11 mouse cellular contexts compared by ENCODE assay signal in the genomic region with DNA sequence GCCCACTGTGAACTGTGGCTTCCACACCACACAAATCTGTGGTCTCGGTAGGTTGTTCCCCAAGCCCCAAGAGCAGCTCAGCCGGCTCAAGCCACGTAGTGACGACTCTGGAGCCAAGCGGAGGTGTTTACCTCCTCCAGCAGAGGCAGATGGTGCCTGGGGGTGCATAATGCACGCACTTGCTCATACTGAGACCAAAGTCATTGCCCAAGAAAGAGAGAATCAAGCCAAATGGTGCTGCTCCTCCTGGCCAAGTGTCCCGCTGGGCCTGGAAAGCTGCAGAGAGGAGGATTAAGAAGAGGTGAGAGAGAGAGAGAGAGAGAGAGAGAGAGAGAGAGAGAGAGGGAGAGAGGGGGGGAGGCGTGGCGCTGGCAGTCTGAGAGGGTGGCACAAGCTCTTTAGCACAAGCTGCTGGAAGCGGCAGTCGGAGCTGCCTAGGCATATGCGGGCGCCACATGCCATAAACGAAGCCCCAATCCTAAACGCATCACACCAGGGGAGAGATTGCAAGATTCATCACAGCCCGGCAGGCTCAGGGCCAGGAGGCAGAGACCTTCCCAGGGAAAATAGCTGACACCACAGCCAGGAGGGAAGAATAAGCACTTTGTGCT.
A peak's percentile ranks its signal among the peaks of the same experiment; 100 is the strongest.
DNase-seq lines count a peak whose midpoint lies in the region; ATAC-seq and TF ChIP-seq lines count a peak whose summit lies in the region.
"Had no signal": no experiment of that assay in that cellular context is flagged by ENCODE, and none has a peak within 500 bp of the region (broad histone marks: within the 10 kb centered on the region; RNA-seq: fewer than 3 reads in every experiment).

No protein-coding gene starts in this region.

- H3K36me3 ChIP-seq in midbrain, embryonic 15.5 days (replicated peaks): no peaks in the 10 kb centered on the region
- H3K36me3 ChIP-seq: limb, embryonic 12.5 days; midbrain, embryonic 12.5 days had no signal

- H3K4me2 ChIP-seq in midbrain, embryonic 15.5 days: no peak overlapping the region
- H3K4me2 ChIP-seq: limb, embryonic 12.5 days; midbrain, embryonic 12.5 days had no signal

- peak; percentile 65 for ATAC-seq in midbrain, embryonic 15.5 days (replicated peaks)
- ATAC-seq: Patski had no signal

- no peak overlapping the region for H3K4me3 ChIP-seq in midbrain, embryonic 15.5 days
- H3K4me3 ChIP-seq: limb, embryonic 12.5 days; midbrain, embryonic 12.5 days had no signal

- peaks cover 12% of the 10 kb centered on the region for H3K4me1 ChIP-seq in midbrain, embryonic 15.5 days

- H3K27ac ChIP-seq in midbrain, embryonic 15.5 days: peak overlapping the region; percentile 48
- H3K27ac ChIP-seq: limb, embryonic 12.5 days; midbrain, embryonic 12.5 days had no signal

- TF ChIP-seq POLR2A in brain, embryonic 14.5 days (IDR thresholded peaks at IDR 0.05; ENCODE audit: borderline replicate concordance, extremely low read depth, insufficient read depth, insufficient read length, poor library complexity, severe bottlenecking): no peak

- H3K9ac ChIP-seq in midbrain, embryonic 15.5 days: no peak overlapping the region
- H3K9ac ChIP-seq: limb, embryonic 12.5 days; midbrain, embryonic 12.5 days had no signal

- no peaks in the 10 kb centered on the region for H3K9me3 ChIP-seq in midbrain, embryonic 15.5 days
- H3K9me3 ChIP-seq: limb, embryonic 12.5 days; midbrain, embryonic 12.5 days had no signal

- 17% methylated on average over 15 of the region's 16 CpGs for WGBS in midbrain, embryonic 15.5 days

- peak; percentile 91 for DNase-seq in brain, embryonic 14.5 days (ENCODE audit: low read depth)
- peak; percentile 80 for DNase-seq in cerebellum, adult 11-12 months
- peak; percentile 8 for DNase-seq in gonadal fat pad, adult 2 months (ENCODE audit: low read depth)
- no peak for DNase-seq in heart, adult 9 months (ENCODE audit: low spot score in 2 of 2)
- DNase-seq in thymus, postnatal 36 days: no peak
- DNase-seq in natural killer cell, adult 2 months (ENCODE audit: low spot score in 2 of 2): no peak
- DNase-seq: embryo, embryonic 11 days had no signal

- TF ChIP-seq CTCF in brain, embryonic 14.5 days (IDR thresholded peaks at IDR 0.05; ENCODE audit: borderline replicate concordance, extremely low read depth, insufficient read depth, insufficient read length): no peak

- no peaks in the 10 kb centered on the region for H3K27me3 ChIP-seq in midbrain, embryonic 15.5 days (replicated peaks)
- H3K27me3 ChIP-seq: midbrain, embryonic 12.5 days; Patski had no signal

Comparison
In these comparisons a context has a peak if more than half of its experiments do, and no peak if none do; other contexts are left out.
1. DNase-seq: peak in brain, embryonic 14.5 days (single experiment), cerebellum, adult 11-12 months (single experiment) and gonadal fat pad, adult 2 months (single experiment); none in heart, adult 9 months (0 of 2), thymus, postnatal 36 days (0 of 2) and natural killer cell, adult 2 months (0 of 2).